In genomic region chr17:50993294-50993993, GRCm38 (mm10) we compare ENCODE assay signal across 1 mouse cellular context.
TF ChIP-seq lines count a peak whose summit lies in the region.

No protein-coding gene starts in this region.

TF ChIP-seq in MEL, 35 proteins besides CTCF, POLR2A, EP300 and RAD21 (continued from another document):
- TF ChIP-seq MAZ (IDR thresholded peaks at IDR 0.05; ENCODE audit: low read depth, low read length) (no peak), GATA1 (IDR thresholded peaks at IDR 0.05; ENCODE audit: low read depth, low read length) (peak; percentile 74), SIN3A (IDR thresholded peaks at IDR 0.05; ENCODE audit: low read length) (no peak), ETS1 (IDR thresholded peaks at IDR 0.05; ENCODE audit: low read depth, low read length) (peak; percentile 83), CHD1 (IDR thresholded peaks at IDR 0.05; ENCODE audit: low read depth, low read length) (no peak), MXI1 (IDR thresholded peaks at IDR 0.05; ENCODE audit: low read depth, low read length) (no peak), MYB (IDR thresholded peaks at IDR 0.05; ENCODE audit: low read depth, low read length) (peak; percentile 75), MYC (IDR thresholded peaks at IDR 0.05; ENCODE audit: low read depth, low read length) (peak; percentile 62; the same call in 1 of the 2 replicates), NELFE (IDR thresholded peaks at IDR 0.05; ENCODE audit: low read depth, low read length) (no peak)
